Mouse (Mus musculus) liver, adult 2 months (tissue): ENCODE results near the gene Kcnj6. TPM values are rescaled to one million over a fixed set of nuclear protein-coding genes. Genes with fewer than 3 reads are reported as not detected.

Source experiments
- DNase-seq: peaks from one replicate; pipeline ENCODE4 v3.0.0-alpha.2; 2011; ENCODE audit warnings: low read depth, low spot score; ENCODE audit errors: extremely low read depth
- H3K27ac ChIP-seq: fragments of 200-500 bp; replicated peaks from 2 replicates; pipeline ENCODE4 v1.5.1; 2012; ENCODE audit warnings: low read depth, mild to moderate bottlenecking, control low read depth, inconsistent platforms, low read length; ENCODE audit not compliant: insufficient read depth
- H3K27me3 ChIP-seq: fragments of 200-500 bp; 2 replicates; pipeline ENCODE4 v1.6.1; 2012; ENCODE audit warnings: mild to moderate bottlenecking, moderate library complexity, low read length, inconsistent platforms; ENCODE audit not compliant: control insufficient read depth, insufficient read depth
- H3K36me3 ChIP-seq: fragments of 200-500 bp; 2 replicates; pipeline ENCODE4 v1.6.1; 2012; ENCODE audit warnings: low read length, inconsistent platforms; ENCODE audit not compliant: control insufficient read depth, insufficient read depth
- H3K4me1 ChIP-seq: fragments of 200-500 bp; 2 replicates; pipeline ENCODE4 v1.6.1; 2011; ENCODE audit warnings: low read length; ENCODE audit not compliant: control insufficient read depth, insufficient read depth
- H3K4me3 ChIP-seq: fragments of 200-500 bp; 2 replicates; pipeline ENCODE4 v1.5.1; 2011; ENCODE audit warnings: low read depth, mild to moderate bottlenecking, control low read depth, low read length, moderate library complexity; ENCODE audit not compliant: insufficient read depth
- H3K79me2 ChIP-seq: fragments of 200-500 bp; 2 replicates; pipeline ENCODE4 v1.6.1; 2012; ENCODE audit warnings: inconsistent platforms, mild to moderate bottlenecking, low read length, moderate library complexity; ENCODE audit not compliant: control insufficient read depth, insufficient read depth
- H3K9ac ChIP-seq: fragments of 200-500 bp; 2 replicates; pipeline ENCODE4 v1.6.1; 2012; ENCODE audit warnings: low read depth, mild to moderate bottlenecking, control low read depth, inconsistent platforms, low read length
- CTCF ChIP-seq: fragments of 200-500 bp; IDR thresholded peaks from 2 replicates; pipeline ENCODE4 v1.5.1; 2011; ENCODE audit warnings: low read depth, low read length, control low read depth
- POLR2A ChIP-seq: fragments of 200-500 bp; IDR thresholded peaks from 2 replicates; pipeline ENCODE4 v1.6.1; 2011; ENCODE audit warnings: low read length, control low read depth; ENCODE audit not compliant: insufficient read depth; ENCODE audit errors: extremely low read depth
- WGBS: fragments of 180-500 bp; shearing (Covaris S2); methylation state at CpG from one replicate; pipeline ENCODE4 v1.1.7; 2018; 5-methylcytosine and 5-hydroxymethylcytosine counted together
- polyA plus RNA-seq: library from polyadenylated mRNA; depleted of rRNA; stranded (reverse); fragments of >200 nt; gene quantifications from 2 replicates; pipeline ENCODE4 v1.2.3, GENCODE M21; 2012
- total RNA-seq: library from RNA; depleted of rRNA; stranded (reverse); fragments of >200 nt; gene quantifications from 2 replicates; pipeline ENCODE4 v1.2.3, GENCODE M21; 2014

Kcnj6 gene
- total and polyA plus RNA-seq, 2 experiments, result not detected

GRCm38 (mm10) chr16:94783696-94784095 is 213.8 kb downstream of the Kcnj6 start:
- H3K9ac ChIP-seq, result no peak overlapping the region
- no peak for TF ChIP-seq POLR2A
- TF ChIP-seq CTCF, result peak; percentile 17; the same call in 1 of the 2 replicates
- no peaks in the 10 kb centered on the region for H3K4me1 ChIP-seq
- no peak overlapping the region for H3K4me3 ChIP-seq
- 67% methylated on average over 7 of the region's 7 CpGs for WGBS
- H3K27ac ChIP-seq, result no peak overlapping the region
- no peaks in the 10 kb centered on the region for H3K27me3 ChIP-seq
- DNase-seq, result peak; percentile 3
- no peaks in the 10 kb centered on the region for H3K36me3 ChIP-seq
- H3K79me2 ChIP-seq, result no peaks in the 10 kb centered on the region

- WGBS, result 83% methylated on average over 24 of the region's 24 CpGs
- H3K27me3 ChIP-seq, result no peaks in the 10 kb centered on the region
- TF ChIP-seq CTCF (no peak), POLR2A (no peak)
- H3K4me3 ChIP-seq, result no peak overlapping the region
- no peaks in the 10 kb centered on the region for H3K4me1 ChIP-seq
- no peaks in the 10 kb centered on the region for H3K79me2 ChIP-seq
- H3K9ac ChIP-seq, result no peak overlapping the region
- DNase-seq, result no peak
- no peak overlapping the region for H3K27ac ChIP-seq
- no peaks in the 10 kb centered on the region for H3K36me3 ChIP-seq
These were observed 215.2 kb downstream of the Kcnj6 start for GRCm38 (mm10) chr16:94782110-94782946.

- TF ChIP-seq POLR2A, result no peak
- no peak for TF ChIP-seq CTCF
- WGBS, result 78% methylated on average over 5 of the region's 5 CpGs
- DNase-seq, result no peak
- H3K79me2 ChIP-seq, result no peaks in the 10 kb centered on the region
- H3K9ac ChIP-seq, result no peak overlapping the region
- H3K27me3 ChIP-seq, result no peaks in the 10 kb centered on the region
- no peak overlapping the region for H3K4me3 ChIP-seq
- H3K36me3 ChIP-seq, result no peaks in the 10 kb centered on the region
- H3K4me1 ChIP-seq, result no peaks in the 10 kb centered on the region
- H3K27ac ChIP-seq, result no peak overlapping the region
These were observed 223.6 kb downstream of the Kcnj6 start for GRCm38 (mm10) chr16:94773928-94774327.

- TF ChIP-seq POLR2A (no peak), CTCF (no peak)
- no peaks in the 10 kb centered on the region for H3K36me3 ChIP-seq
- no peak for DNase-seq
- H3K4me1 ChIP-seq, result no peaks in the 10 kb centered on the region
- no peak overlapping the region for H3K27ac ChIP-seq
- H3K9ac ChIP-seq, result no peak overlapping the region
- H3K4me3 ChIP-seq, result no peak overlapping the region
- no peaks in the 10 kb centered on the region for H3K27me3 ChIP-seq
- no peaks in the 10 kb centered on the region for H3K79me2 ChIP-seq
- 79% methylated on average over 6 of the region's 6 CpGs for WGBS
These were observed 229.9 kb downstream of the Kcnj6 start for GRCm38 (mm10) chr16:94767606-94768005.

GRCm38 (mm10) chr16:94765129-94765528 is 232.4 kb downstream of the Kcnj6 start:
- TF ChIP-seq POLR2A (no peak), CTCF (no peak)
- 66% methylated on average over 8 of the region's 8 CpGs for WGBS

GRCm38 (mm10) chr16:94760732-94761131 is 236.8 kb downstream of the Kcnj6 start:
- no peak for TF ChIP-seq POLR2A
- no peak for TF ChIP-seq CTCF
- no peak for DNase-seq
- 45% methylated on average over 11 of the region's 11 CpGs for WGBS

More at GRCm38 (mm10) chr16:94765129-94765528, 232.4 kb downstream of the Kcnj6 start:
- H3K4me1 ChIP-seq, result no peaks in the 10 kb centered on the region
- no peaks in the 10 kb centered on the region for H3K36me3 ChIP-seq
- no peaks in the 10 kb centered on the region for H3K79me2 ChIP-seq
- DNase-seq, result no peak
- no peak overlapping the region for H3K27ac ChIP-seq
- H3K9ac ChIP-seq, result no peak overlapping the region
- H3K27me3 ChIP-seq, result no peaks in the 10 kb centered on the region
- H3K4me3 ChIP-seq, result no peak overlapping the region

More at GRCm38 (mm10) chr16:94760732-94761131, 236.8 kb downstream of the Kcnj6 start:
- no peaks in the 10 kb centered on the region for H3K79me2 ChIP-seq
- H3K4me1 ChIP-seq, result no peaks in the 10 kb centered on the region
- no peak overlapping the region for H3K27ac ChIP-seq
- H3K4me3 ChIP-seq, result no peak overlapping the region
- no peak overlapping the region for H3K9ac ChIP-seq
- H3K27me3 ChIP-seq, result no peaks in the 10 kb centered on the region; the same call in 1 of the 2 replicates
- no peaks in the 10 kb centered on the region for H3K36me3 ChIP-seq
